Mouse (Mus musculus): Measurements from ENCODE around the gene Mknk2. TPM values are rescaled to one million over a fixed set of nuclear protein-coding genes. Genes with fewer than 3 reads are reported as not detected.
"Not testable (repeated sequence)": the region's sequence is repeated elsewhere in the genome, so short reads cannot be mapped to it uniquely, and the experiment has no call there.

Mknk2 gene
- polyA plus RNA-seq, 1 experiment = 119 TPM

DNA sequence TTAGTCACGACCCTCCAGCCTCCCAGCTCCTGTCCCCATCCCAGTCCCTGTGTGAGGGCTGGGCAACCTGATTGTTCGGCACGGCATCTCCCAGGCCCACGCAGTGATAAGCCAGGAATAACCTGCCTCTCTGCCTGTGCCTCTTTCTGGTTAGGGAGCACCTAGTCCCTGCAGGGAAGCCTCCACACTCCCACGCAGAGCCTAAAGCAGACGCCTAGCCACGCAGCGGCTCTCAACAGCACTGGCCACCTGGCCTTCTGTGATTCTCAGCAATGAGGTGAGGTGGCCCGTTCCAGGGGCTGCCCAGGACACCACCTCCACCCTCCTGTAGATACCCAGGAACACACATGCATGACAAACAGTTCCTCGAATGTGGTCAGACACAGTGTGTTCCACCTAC lies 27.5 kb downstream of the Mknk2 start:
- no peak for TF ChIP-seq MYOG (IDR thresholded peaks at IDR 0.05; ENCODE audit: control insufficient read depth in 1 of 3, insufficient read depth in 1 of 3, insufficient read length in 2 of 3, low read depth in 2 of 3)
- TF ChIP-seq REST (IDR thresholded peaks at IDR 0.05; ENCODE audit: insufficient read depth, insufficient read length) = no peak
- no peak for TF ChIP-seq TCF3 (IDR thresholded peaks at IDR 0.05; ENCODE audit: insufficient read length, low read depth)
- TF ChIP-seq POLR2A (IDR thresholded peaks at IDR 0.05; ENCODE audit: insufficient read length, low read depth) = no peak
- TF ChIP-seq E2F4 (IDR thresholded peaks at IDR 0.05; ENCODE audit: insufficient read depth) = no peak
- TF ChIP-seq SRF (IDR thresholded peaks at IDR 0.05; ENCODE audit: control insufficient read depth, insufficient read length, low read depth) = no peak
- no peak for TF ChIP-seq MAX (IDR thresholded peaks at IDR 0.05; ENCODE audit: low read depth)
- TF ChIP-seq TCF12 (IDR thresholded peaks at IDR 0.05; ENCODE audit: insufficient read depth, poor library complexity, severe bottlenecking) = no peak
- no peak for TF ChIP-seq CEBPB (IDR thresholded peaks at IDR 0.05; ENCODE audit: insufficient read depth, poor library complexity, severe bottlenecking)
- TF ChIP-seq POLR2AphosphoS2 (IDR thresholded peaks at IDR 0.05; ENCODE audit: insufficient read length, low read depth) = no peak
- no peak for TF ChIP-seq USF1 (IDR thresholded peaks at IDR 0.05; ENCODE audit: low read depth)
- no peak for TF ChIP-seq MYOD1 (IDR thresholded peaks at IDR 0.05; ENCODE audit: control insufficient read depth in 1 of 3, insufficient read length in 2 of 3, low read depth in 2 of 3)
- Histone ChIP-seq H3K4me3 (no peak overlapping the region), H3K4me2 (ENCODE audit: low read depth) (no peak overlapping the region), H3K36me3 (ENCODE audit: control insufficient read depth, insufficient read depth) (no peaks in the 10 kb centered on the region), H3ac (ENCODE audit: control insufficient read depth, insufficient read length) (no peak overlapping the region), H3K79me2 (ENCODE audit: control insufficient read depth, insufficient read depth) (peaks cover 12% of the 10 kb centered on the region), H3K27me3 (ENCODE audit: control insufficient read depth, insufficient read depth, insufficient read length) (no peaks in the 10 kb centered on the region)

DNA sequence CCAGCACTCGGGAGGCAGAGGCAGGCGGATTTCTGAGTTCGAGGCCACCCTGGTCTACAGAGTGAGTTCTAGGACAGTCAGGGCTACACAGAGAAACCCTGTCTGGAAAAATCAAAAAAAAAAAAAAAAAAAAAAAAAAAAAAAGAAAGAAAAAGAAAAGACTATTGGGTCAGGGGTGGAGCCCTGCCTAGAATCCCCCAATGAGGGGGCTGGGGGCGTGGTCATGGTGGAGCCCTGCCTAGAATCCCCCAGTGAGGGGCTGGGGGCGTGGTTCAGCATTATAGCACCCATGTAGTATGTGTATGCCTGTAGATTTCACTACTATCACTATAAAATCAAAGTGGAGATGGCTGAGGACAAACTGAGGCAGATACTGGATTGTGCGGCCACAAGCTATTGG lies 28.0 kb downstream of the Mknk2 start:
- H3K79me2 ChIP-seq (ENCODE audit: control insufficient read depth, insufficient read depth); H3K4me3 ChIP-seq; H3K27me3 ChIP-seq (ENCODE audit: control insufficient read depth, insufficient read depth, insufficient read length); H3ac ChIP-seq (ENCODE audit: control insufficient read depth, insufficient read length); H3K36me3 ChIP-seq (ENCODE audit: control insufficient read depth, insufficient read depth); H3K4me2 ChIP-seq (ENCODE audit: low read depth): not testable (repeated sequence)

DNA sequence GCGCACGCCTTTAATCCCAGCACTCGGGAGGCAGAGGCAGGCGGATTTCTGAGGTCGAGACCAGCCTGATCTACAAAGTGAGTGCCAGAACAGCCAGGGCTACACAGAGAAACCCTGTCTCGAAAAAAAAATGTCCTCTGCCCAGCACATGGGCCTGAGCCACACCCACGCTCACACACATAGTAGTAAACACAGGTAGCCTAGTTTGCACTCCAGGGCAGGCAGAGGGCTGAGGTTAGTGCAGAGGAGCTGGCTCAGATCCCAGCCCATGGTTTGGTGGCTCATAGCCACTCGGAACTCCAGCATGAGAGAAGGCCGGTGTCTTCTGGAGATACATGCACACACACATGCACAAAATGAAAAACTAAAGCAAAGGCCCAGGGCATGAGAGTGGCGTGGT lies 31.0 kb downstream of the Mknk2 start:
- H3K4me3 ChIP-seq = no peak overlapping the region
- H3ac ChIP-seq (ENCODE audit: control insufficient read depth, insufficient read length) = no peak overlapping the region
- no peak overlapping the region for H3K4me2 ChIP-seq (ENCODE audit: low read depth)
- TF ChIP-seq SRF (IDR thresholded peaks at IDR 0.05; ENCODE audit: control insufficient read depth, insufficient read length, low read depth) = no peak
- no peak for TF ChIP-seq MYOG (IDR thresholded peaks at IDR 0.05; ENCODE audit: control insufficient read depth in 1 of 3, insufficient read depth in 1 of 3, insufficient read length in 2 of 3, low read depth in 2 of 3)
- TF ChIP-seq REST (IDR thresholded peaks at IDR 0.05; ENCODE audit: insufficient read depth, insufficient read length) = no peak
- no peak for TF ChIP-seq POLR2AphosphoS2 (IDR thresholded peaks at IDR 0.05; ENCODE audit: insufficient read length, low read depth)
- no peak for TF ChIP-seq MAX (IDR thresholded peaks at IDR 0.05; ENCODE audit: low read depth)
- no peak for TF ChIP-seq CEBPB (IDR thresholded peaks at IDR 0.05; ENCODE audit: insufficient read depth, poor library complexity, severe bottlenecking)
- TF ChIP-seq POLR2A (IDR thresholded peaks at IDR 0.05; ENCODE audit: insufficient read length, low read depth) = no peak
- TF ChIP-seq E2F4 (IDR thresholded peaks at IDR 0.05; ENCODE audit: insufficient read depth) = no peak
- no peak for TF ChIP-seq TCF3 (IDR thresholded peaks at IDR 0.05; ENCODE audit: insufficient read length, low read depth)
- no peak for TF ChIP-seq MYOD1 (IDR thresholded peaks at IDR 0.05; ENCODE audit: control insufficient read depth in 1 of 3, insufficient read length in 2 of 3, low read depth in 2 of 3)
- TF ChIP-seq TCF12 (IDR thresholded peaks at IDR 0.05; ENCODE audit: insufficient read depth, poor library complexity, severe bottlenecking) = no peak
- no peak for TF ChIP-seq USF1 (IDR thresholded peaks at IDR 0.05; ENCODE audit: low read depth)
- peaks cover 3% of the 10 kb centered on the region for H3K79me2 ChIP-seq (ENCODE audit: control insufficient read depth, insufficient read depth)
- H3K27me3 ChIP-seq (ENCODE audit: control insufficient read depth, insufficient read depth, insufficient read length) = no peaks in the 10 kb centered on the region
- H3K36me3 ChIP-seq (ENCODE audit: control insufficient read depth, insufficient read depth) = no peaks in the 10 kb centered on the region

GRCm38 (mm10) chr10:80635345-80635744 lies 42.6 kb downstream of the Mknk2 start:
- TF ChIP-seq CEBPB (IDR thresholded peaks at IDR 0.05; ENCODE audit: insufficient read depth, poor library complexity, severe bottlenecking) = no peak
- TF ChIP-seq TCF3 (IDR thresholded peaks at IDR 0.05; ENCODE audit: insufficient read length, low read depth) = no peak
- TF ChIP-seq MAX (IDR thresholded peaks at IDR 0.05; ENCODE audit: low read depth) = no peak
- TF ChIP-seq TCF12 (IDR thresholded peaks at IDR 0.05; ENCODE audit: insufficient read depth, poor library complexity, severe bottlenecking) = no peak
- no peak for TF ChIP-seq REST (IDR thresholded peaks at IDR 0.05; ENCODE audit: insufficient read depth, insufficient read length)
- no peak for TF ChIP-seq POLR2AphosphoS2 (IDR thresholded peaks at IDR 0.05; ENCODE audit: insufficient read length, low read depth)
- Histone ChIP-seq H3K27me3 (ENCODE audit: control insufficient read depth, insufficient read depth, insufficient read length) (no peaks in the 10 kb centered on the region), H3K4me2 (ENCODE audit: low read depth) (no peak overlapping the region), H3K79me2 (ENCODE audit: control insufficient read depth, insufficient read depth) (peaks cover 31% of the 10 kb centered on the region), H3K36me3 (ENCODE audit: control insufficient read depth, insufficient read depth) (peaks cover 30% of the 10 kb centered on the region), H3K4me3 (no peak overlapping the region), H3ac (ENCODE audit: control insufficient read depth, insufficient read length) (no peak overlapping the region)

GRCm38 (mm10) chr10:80628925-80629324 lies 49.0 kb downstream of the Mknk2 start:
- TF ChIP-seq MYOD1 (IDR thresholded peaks at IDR 0.05; ENCODE audit: control insufficient read depth in 1 of 3, insufficient read length in 2 of 3, low read depth in 2 of 3) (peak in 2 of 3 experiments; percentile 22 to 60), TCF12 (IDR thresholded peaks at IDR 0.05; ENCODE audit: insufficient read depth, poor library complexity, severe bottlenecking) (no peak)
- peaks cover 4% of the 10 kb centered on the region for H3K36me3 ChIP-seq (ENCODE audit: control insufficient read depth, insufficient read depth)
- no peak overlapping the region for H3K4me2 ChIP-seq (ENCODE audit: low read depth)
- H3K27me3 ChIP-seq (ENCODE audit: control insufficient read depth, insufficient read depth, insufficient read length) = no peaks in the 10 kb centered on the region
- no peak overlapping the region for H3K4me3 ChIP-seq
- peaks cover 92% of the 10 kb centered on the region for H3K79me2 ChIP-seq (ENCODE audit: control insufficient read depth, insufficient read depth)
- H3ac ChIP-seq (ENCODE audit: control insufficient read depth, insufficient read length) = no peak overlapping the region
